Mouse (Mus musculus) brown adipose tissue, adult 24 weeks (tissue): ENCODE data around the gene Pramel4. TPM values are rescaled to one million over a fixed set of nuclear protein-coding genes. Genes with fewer than 3 reads are reported as not detected.
"Not testable (repeated sequence)": the region's sequence is repeated elsewhere in the genome, so short reads cannot be mapped to it uniquely, and the experiment has no call there.

ENCODE experiments used
- H3K27ac ChIP-seq: fragments of 200-500 bp; replicated peaks from 2 replicates; pipeline ENCODE4 v1.5.1; 2012; ENCODE audit warnings: low read depth, mild to moderate bottlenecking, low read length
- H3K4me1 ChIP-seq: fragments of 200-500 bp; 2 replicates; pipeline ENCODE4 v1.6.1; 2012; ENCODE audit warnings: low read length, mixed read lengths; ENCODE audit not compliant: control insufficient read depth, insufficient read depth, insufficient read length
- H3K4me3 ChIP-seq: fragments of 200-500 bp; 2 replicates; pipeline ENCODE4 v1.5.1; 2012; ENCODE audit warnings: low read depth, mild to moderate bottlenecking, low read length, moderate library complexity; ENCODE audit not compliant: insufficient read depth
- polyA plus RNA-seq: library from polyadenylated mRNA; stranded (reverse); fragments of >200 nt; gene quantifications from 2 replicates; pipeline ENCODE4 v1.2.4, GENCODE M21; 2012; ENCODE audit not compliant: missing spikeins, insufficient read depth, insufficient read length

Gene Pramel4
- polyA plus RNA-seq = not detected in 2 replicates

DNA sequence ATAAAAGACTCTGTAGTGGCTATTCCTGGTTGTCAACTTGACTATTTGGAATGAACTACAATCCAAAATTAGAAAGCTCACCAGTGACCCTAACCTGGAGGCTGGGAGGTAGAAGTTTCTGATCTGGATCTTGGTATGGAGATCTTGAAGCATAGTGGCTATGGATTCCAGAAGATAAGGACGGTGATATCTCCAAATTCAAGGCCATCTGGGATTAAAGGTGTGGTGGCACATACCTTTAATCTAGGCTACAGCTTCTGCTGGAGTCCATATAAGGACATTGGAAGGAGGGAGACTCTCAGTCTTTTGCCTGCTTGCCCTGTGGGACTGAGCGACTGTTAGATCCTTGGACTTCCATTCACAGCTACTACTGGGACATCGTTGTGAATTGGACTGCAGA is at the start of gene Pramel4:
Gene Pramel4, plus strand, starts transcription at position 301 of the 400 bp plus-strand sequence.
- not testable (repeated sequence) for H3K4me3 ChIP-seq, H3K4me1 ChIP-seq, H3K27ac ChIP-seq

DNA sequence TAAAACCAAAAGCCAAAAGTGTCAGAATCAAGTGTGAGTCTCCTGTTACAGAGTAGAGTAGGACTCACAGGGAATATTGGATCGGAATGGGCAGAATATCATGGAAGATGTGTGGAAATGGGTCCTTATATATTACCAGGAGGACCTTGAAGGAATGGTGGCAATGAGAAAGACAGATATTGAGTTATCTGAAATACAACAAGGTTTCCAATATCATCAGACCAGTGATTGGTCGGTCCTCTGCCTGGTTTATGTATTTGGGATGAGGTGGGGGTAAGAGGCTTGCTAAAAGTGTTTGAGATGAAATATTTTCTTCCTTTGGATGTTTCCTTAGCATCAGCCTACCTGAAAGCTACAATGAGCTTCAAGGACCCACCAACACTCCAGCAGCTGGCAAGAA is 47.2 kb downstream of the Pramel4 start, which contains the start of gene Gm13102:
Gene Gm13102, plus strand, starts transcription at position 301 of the 400 bp plus-strand sequence.
- not testable (repeated sequence) for H3K4me1 ChIP-seq

More for the DNA sequence above, 47.2 kb downstream of the Pramel4 start, which contains the start of gene Gm13102:
- H3K4me3 ChIP-seq, H3K27ac ChIP-seq: not testable (repeated sequence)

Other genes starting within 250 kb of the Pramel4 start
- gene Gm13084, start 243.0 kb upstream of the Pramel4 start, polyA plus RNA-seq = not detected in 2 replicates
- not detected in 2 replicates for gene Gm13103, start 212.6 kb upstream of the Pramel4 start, polyA plus RNA-seq
- not detected in 2 replicates for gene Pramef6, start 158.7 kb upstream of the Pramel4 start, polyA plus RNA-seq
- not detected in 2 replicates for gene Pramef25, start 108.1 kb upstream of the Pramel4 start, polyA plus RNA-seq
- not detected in 2 replicates for gene Gm13101, start 92.2 kb upstream of the Pramel4 start, polyA plus RNA-seq
- gene Pramef17, start 64.8 kb upstream of the Pramel4 start, polyA plus RNA-seq = not detected in 2 replicates
- gene Gm13102, start 47.3 kb downstream of the Pramel4 start, polyA plus RNA-seq = not detected in 2 replicates
- not detected in 2 replicates for gene Oog3, start 103.5 kb downstream of the Pramel4 start, polyA plus RNA-seq
- gene Oog2, start 131.6 kb downstream of the Pramel4 start, polyA plus RNA-seq = not detected in 2 replicates
- not detected in 2 replicates for gene C87977, start 154.2 kb downstream of the Pramel4 start, polyA plus RNA-seq
- gene Pramel5, start 221.4 kb downstream of the Pramel4 start, polyA plus RNA-seq = not detected in 2 replicates